Mouse (Mus musculus): ENCODE data around the gene B130006D01Rik.

DNA sequence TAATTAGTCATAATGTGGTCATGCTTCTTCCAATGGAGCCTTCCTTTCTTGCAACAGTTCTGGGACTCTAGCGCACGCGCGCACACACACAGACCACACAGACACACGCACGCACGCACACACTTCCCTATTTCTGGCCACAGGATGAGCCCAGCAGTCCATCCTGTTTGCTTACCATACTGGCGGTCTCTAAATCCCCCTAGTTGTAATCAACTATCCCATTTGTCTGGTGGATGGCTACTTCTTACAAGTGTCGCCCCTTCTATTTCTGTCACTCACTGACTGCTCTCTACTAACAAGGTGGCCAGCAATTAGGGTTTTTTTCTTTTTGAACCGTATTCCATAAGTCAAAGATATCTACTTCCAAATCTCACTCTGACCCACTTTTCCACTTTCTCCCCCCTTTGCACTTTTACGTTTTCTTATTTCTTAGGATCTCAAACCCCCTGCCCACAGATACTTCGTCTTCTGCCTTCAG is 11.3 kb upstream of the B130006D01Rik start:
- TF ChIP-seq POLR2A (IDR thresholded peaks at IDR 0.05; ENCODE audit: borderline replicate concordance, insufficient read depth, low read length) = no peak; the same call in 1 of the 2 replicates
- no peak for TF ChIP-seq CTCF (IDR thresholded peaks at IDR 0.05; ENCODE audit: borderline replicate concordance, insufficient read depth, low read depth, low read length)
